Mouse (Mus musculus) T-helper 1 cell (primary cell): Measurements from ENCODE around the gene C1qbp.

ENCODE experiments used
- in situ Hi-C: fragments of 300-600 bp; cut with MboI, MseI; formaldehyde crosslinking; loops from one replicate; pipeline ENCODE4 v1.15.1; 2025; ENCODE audit warnings: high pct_unique_total_duplicates

Gene C1qbp

DNA sequence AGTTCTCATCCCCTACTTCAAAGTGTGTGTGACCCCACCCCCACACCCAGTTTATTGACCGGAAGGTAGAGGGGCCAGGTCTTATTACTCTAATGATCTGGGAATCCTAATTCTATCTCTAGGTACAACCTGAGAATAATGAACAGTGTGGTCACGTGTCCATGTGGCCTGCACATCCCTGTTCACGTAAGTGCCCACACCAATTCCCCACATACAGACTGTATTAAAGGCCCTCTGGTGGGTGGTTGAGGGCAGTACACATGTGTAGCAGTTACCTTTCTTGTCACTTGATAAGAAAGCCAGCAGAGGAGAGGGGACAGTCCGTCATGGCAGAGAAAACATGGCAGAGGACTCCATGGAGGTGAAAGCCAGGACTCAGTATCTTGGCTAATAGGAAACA, 8.9 kb downstream of the C1qbp start:
- in situ Hi-C loops, result no loop called here

GRCm38 (mm10) chr11:70972586-70972985, 10.2 kb downstream of the C1qbp start:
- in situ Hi-C loops, result no loop called here

DNA sequence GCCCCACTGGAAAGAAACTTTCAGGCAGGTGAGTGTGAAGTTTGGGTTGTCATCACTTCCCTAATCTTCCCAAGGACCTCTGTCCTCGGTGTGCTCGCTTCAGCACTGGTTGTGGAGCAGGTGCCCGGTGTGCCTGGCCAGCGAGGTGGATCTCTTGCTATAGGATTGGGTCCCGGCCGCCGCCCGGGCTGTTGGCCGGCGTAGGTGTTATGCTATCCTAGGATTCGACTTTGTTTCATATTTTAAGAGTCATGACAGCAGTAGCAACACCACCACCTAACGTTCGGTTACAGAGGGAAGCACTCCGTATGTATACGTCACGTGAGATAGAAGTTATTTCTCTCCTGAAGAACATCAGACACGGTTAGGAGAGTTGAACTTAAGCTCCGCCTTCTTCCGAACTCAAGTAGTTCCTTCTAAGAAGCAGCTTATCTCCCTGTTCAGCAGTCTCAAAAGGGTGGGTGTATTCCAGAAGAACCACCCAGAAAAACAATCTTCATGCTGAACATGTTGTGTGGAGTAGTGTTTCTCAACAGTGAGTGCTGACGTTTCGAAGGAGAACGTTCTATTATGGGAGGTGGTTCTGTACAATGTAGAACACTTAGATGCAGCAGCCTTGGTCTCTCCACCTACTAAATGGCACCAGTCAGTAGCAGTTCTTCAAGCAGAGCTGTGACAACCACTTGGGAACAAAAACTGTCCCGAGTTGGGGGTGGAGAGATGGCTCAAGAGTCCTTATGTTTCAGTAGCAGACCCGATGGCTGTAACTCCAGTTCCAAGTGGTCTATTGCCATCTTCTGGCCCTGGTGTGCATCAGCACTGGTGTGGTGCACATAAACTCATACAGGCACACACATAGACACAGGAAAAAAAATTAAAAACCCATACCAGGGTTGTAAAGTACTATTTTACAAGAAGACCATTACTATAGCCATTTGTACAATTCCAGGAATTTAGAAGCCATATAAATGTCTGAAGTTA, 12.0 kb downstream of the C1qbp start:
- in situ Hi-C loops, result no loop called here

DNA sequence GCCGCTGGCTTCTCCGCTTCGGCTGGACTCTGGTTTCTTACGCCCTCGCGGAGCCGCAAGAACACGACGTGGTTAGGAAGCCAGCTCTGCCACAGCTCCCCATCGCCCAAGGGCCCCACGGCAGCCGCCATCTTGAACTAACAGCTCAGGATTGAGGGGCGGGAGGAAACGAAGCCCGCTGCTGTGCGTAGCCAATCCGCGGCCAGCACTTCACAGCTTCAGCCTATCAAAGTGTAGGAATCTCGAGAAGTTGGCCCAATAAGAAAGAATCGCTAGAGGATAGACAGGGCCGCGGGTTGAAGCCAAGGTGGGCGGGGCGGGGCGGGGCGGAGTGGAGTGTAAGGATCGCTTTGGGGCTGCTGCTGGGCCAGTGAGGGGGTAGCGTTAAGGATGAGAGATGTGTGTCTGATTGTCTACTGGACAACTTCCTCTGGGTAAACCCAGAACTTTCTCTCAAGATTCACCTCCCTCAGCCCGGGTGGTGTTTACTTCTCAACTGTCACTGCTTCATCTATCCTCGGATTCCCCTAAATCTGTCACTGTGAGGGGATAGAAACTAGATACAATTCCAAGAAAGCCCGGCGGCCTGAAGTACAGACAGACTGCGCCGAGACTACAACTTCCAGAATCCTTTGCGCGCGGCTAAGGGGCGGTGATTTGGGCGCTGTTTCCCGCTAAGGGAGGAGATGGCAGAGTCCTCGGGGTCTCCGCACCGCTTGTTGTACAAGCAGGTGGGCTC, 12.8 kb downstream of the C1qbp start, which contains the start of the genes Nup88 and Rpain:
Nup88 (minus strand) TSS at position 153 of the 739 bp plus-strand sequence.
Rpain (plus strand) TSS at position 393 of the 739 bp plus-strand sequence.
- in situ Hi-C loops, result no loop called here

DNA sequence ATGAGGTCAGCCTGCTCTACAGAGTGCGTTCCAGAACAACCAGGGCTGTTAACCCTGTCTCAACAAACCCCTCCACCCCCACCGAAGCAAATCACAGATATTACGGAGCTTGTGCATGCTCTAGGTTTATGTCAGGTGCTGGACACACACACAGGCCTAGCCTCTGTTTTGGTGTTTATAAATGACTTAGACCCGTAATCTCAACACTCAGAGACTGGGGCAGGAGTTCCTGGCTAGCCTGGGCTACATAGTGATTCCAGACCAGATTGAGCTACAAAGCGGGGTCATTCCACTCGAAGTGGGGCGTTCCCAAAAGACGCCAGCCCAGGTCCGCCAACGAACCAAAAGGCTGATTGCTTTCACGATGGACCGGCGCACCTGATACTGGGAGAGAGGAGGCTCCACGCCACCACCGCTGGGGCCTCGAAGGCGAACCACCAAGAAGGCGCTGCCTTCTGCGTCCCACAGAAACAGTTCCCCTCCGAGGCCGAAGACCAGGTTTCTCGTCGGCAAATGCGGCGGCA, 13.5 kb downstream of the C1qbp start:
- in situ Hi-C loops, result no loop called here

DNA sequence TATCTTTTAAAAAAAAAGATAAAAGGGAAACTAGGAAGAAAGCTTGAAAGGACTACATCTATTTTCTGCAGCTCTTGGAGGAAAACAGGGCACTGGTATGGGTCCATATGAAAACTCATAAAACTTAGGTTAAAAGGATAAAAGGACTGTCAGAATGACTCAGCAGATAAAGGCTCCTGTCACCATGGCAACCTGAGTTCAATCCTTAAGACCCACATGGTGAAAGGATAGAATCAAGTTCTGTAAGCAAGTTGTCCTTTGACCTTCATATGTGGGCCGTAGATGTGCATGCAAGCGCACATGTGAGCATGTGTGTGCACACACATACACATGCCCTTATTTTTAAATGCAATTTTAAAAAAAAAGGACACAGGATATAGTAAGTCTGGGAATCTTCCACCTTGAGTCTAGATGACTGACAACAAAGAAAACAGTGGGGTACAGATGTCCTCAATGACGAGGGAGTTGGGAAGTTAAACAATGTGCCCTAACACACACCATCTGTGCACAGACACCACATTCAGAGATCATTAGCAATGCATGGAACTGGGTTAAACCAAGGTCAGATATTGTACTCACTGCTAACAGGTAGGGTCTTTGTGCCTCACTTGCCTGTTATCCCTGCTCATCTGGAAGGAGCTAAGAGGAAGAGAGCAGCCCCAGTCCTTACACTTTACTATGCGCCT, 18.5 kb downstream of the C1qbp start:
- in situ Hi-C loops, result no loop called here

GRCm38 (mm10) chr11:70960786-70961554, 21.9 kb downstream of the C1qbp start:
- in situ Hi-C loops, result no loop called here

DNA sequence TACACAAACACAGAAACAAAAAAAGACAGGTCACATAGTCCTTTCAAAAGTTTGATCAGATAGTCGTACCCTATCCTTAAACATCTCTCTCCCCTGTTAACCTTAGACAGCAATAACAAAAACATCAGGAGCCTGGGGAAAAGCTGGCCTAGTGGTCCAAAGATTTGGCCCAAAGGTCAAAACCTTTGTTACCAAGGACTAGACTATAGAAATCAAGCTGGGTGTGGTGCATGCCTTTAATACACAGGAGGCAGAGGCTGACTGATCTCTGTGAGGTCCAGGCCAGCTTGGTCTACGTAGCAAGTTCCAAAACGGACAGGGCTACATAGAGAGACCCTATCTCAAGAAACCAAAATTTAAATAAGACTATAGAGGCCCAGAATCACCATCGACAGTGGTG, 28.1 kb downstream of the C1qbp start:
- in situ Hi-C loops, result no loop called here

DNA sequence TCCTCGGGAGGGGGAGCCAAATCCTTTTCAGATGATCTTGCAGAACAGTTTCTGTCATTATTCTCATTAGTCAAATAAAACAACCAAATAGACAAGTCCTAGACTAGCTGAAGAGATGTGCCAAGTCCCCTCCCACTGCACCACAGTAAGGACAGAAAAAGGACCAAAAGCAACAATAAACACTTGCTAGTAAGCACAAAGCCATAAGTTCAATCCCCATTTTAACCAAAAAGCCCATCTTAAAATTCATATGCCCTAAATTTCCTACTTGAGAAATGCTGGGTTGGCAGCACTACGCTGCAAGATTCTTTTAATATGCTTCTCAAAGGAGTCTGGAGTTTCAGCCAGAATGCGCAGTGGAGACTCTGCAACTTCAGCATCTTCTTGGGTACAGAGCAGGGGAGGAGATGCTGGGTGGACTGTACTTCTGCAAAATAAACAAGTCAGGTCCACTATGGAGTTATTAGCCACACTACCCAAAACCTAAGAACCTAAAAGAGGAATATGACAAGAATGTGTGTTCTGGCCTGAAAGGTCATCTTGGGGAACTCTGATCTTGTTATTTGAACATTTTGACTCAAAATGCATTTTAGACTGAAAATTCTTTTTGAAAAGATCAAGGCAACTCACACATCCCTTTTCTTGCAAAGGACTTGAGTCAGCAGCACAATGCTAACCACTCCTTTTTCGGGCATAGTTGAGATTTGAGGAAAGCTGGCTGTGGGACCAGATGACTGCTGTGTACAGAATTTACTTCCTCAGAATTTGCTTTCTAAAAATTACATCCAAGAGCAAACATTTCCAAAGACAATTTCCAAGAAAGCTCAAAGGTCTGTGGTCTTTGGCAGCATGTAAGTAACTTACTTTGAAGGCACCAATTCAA, 37.6 kb downstream of the C1qbp start:
- in situ Hi-C loops, result no loop called here

- in situ Hi-C loops, result no loop called here
Measured at GRCm38 (mm10) chr11:70943651-70944050, 39.2 kb downstream of the C1qbp start.

DNA sequence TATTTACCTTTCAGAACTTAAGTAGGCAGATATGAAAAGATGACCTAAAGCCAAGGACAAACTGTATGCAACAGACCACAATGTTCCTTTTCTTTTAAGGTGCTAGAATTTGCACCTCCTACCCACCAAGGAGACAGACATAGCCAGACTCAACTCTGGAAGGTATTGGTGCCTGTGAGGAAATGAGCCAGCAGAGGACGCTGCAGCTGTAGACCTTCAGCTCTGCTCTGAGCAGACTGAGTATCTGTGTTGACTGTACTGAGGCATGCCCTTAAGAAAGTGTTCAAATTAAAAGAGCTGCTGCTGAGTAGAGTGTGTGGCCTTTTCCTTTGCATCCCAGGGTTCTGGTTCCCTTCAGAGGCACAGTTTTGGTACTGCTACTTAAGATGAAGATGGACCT, 40.2 kb downstream of the C1qbp start:
- in situ Hi-C loops, result no loop called here

DNA sequence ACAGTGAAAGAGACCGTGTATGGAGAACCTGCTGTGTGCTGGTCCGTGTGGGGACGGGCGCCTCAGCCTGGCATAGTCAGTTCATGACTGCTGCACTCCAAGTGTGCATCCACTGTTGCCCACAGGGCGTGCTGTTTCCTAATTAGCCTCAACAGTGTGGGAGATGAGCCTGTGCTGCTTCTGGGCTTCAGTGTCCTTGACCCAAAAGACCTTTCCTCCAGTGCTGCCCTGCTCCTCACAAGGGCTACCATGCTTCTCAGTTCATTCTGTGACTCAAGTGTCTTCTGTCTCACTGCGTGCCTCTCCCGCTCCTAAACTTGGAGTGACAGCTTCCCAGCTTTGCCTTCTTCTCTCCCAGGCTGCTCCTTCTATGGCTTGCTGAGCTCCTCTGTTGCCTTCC, 47.5 kb downstream of the C1qbp start:
- in situ Hi-C loops, result no loop called here

DNA sequence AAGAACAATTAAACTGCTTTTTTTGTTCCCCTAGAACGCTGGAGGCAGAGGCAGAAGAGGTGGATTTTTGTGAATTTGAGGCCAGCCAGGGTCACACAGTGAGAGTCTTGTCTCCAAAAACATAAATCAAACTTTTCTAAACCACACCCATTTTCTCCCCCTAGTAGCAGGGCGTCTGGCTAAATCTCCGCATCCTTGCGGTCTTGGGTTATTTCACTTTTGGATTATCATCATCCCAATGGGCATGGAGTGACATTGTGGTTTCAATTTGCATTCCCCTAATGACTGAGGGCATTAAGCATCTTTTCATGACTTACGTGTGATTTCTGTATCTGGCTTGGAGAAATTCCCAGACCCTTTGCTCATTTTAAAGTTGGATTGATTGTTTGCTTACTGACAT, 51.4 kb downstream of the C1qbp start:
- in situ Hi-C loops, result no loop called here
